Mouse (Mus musculus) left cerebral cortex, postnatal 36 days (tissue): Measurements from ENCODE around the gene Ago1. TPM values are rescaled to one million over a fixed set of nuclear protein-coding genes. Genes with fewer than 3 reads are reported as not detected.

Experiments used
- DNase-seq, 2 experiments: peaks; one replicate each; pipeline ENCODE4 v3.0.0; 2021 to 2022; ENCODE audit warnings: low spot score in 2 of 2, mixed read lengths in 1 of 2
- intact Hi-C: fragments of 180-260 bp; cut with DNase I; formaldehyde crosslinking; loops from one replicate; pipeline ENCODE4 v1.15.1; 2025
- total RNA-seq, 2 experiments: library from RNA; stranded (reverse); gene quantifications; 2 replicates each; pipeline ENCODE4 v1.2.3; 2021

Ago1 gene
- total RNA-seq, 2 experiments from 2014 or later: 44.3 to 49.1 TPM

DNA sequence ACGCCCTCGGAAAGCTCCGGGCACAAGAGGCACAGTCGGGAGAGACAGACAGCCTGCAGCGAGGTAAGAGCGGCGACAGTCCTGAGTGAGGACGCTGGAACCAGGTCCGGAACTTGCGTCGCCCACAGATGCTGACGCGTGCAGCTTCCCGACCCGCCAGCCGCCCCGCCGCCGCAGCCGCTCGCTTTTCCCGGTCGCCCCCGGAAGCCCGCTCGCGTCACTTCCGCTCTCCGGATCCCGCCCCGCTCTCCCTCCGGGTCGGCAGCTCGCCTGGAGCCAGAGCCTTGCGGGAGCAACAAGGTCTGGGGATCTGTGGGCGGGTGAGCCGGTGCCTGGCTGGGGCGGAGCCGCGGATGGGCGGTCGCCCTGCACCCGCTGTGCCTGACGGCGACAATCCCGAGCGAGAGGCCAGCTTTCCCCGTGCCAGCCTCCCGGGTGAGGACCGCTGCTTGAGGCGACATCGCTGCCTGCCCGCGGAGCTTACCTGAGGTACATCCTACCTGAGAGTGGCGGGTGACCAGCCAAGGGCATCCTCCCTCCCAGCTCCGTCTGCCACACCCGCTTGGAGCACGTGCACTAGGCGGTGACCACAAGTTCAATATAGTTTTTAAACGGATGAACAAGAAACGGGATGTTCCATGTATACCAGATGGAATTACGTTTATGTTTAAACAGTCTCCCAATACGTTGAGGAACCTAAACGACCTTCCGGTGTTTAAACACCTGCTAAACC lies 38.9 kb downstream of the Ago1 start, which contains the start of gene Ago3:
Gene Ago3 (minus strand): TSS at position 210 of the 733 bp plus-strand sequence.
- intact Hi-C loops: no loop called here
- peak; percentile 94 to 96 for DNase-seq

DNA sequence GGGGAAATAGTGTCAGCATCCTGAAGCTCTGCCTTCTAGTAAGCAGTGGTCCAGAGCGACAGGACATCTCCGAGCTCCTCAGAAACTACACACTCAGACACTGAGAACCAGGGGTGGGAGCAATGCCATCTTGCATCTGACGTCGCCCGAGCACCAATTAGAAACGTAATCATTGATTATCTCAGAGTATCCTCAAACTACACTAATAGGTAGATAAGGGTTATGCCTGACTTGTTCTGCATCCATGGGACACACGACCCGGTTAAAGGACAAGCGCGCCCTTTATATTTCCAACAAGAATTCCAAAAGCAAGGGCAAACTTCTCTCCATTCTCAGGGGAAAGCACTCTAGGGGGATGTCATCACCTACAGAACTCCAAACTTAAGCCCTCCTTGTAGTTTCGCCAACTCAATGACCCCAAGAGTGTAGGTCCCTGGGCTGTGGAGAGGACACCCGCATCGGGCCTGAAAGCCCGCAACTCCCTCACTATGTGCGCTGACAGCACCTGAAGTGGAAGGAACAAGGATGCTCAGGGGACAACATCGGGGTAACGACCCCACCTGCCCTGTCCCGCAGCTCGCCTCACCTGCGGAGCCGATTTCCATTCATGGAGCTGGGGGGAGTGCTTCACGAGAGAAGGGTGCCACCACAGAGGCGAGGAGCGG lies 39.6 kb downstream of the Ago1 start:
- intact Hi-C loops: no loop called here
- DNase-seq: no peak

DNA sequence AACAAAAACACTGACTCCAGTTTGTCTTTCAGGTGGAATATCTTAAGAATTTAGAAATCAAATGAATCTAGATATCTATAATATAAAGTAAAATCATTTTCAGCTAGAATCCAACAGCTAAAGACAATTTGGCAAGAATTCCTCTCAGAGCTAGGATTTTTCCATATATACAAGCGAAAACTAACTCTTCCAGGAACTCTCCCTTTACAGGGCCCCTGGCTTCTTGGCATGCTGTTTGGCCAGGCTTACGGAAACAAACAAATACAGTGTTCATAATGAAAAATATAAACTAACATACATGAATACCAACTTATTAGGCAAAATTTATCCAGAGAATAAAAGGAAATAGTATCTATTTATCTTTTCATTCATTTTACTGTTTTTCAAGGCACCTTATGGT lies 44.5 kb downstream of the Ago1 start:
- no peak for DNase-seq
- intact Hi-C loops: no loop called here

DNA sequence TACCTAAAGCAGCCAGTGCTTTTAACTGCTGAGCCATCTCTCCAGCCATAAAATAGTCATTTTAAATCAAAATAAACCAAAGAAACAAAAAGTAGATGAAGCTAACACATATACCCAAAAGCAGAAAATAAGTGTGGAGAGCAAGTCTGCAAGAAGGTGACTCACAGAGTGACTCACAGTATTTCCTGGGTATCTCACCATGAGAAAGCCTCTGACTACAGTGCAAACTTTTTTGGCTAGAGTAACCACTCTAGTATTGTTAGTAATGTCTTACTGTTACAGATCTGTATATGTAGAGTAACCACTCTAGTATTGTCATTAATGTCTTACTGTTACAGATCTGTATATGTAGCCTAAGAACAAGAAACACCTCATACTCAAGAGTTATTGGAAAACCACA lies 52.7 kb downstream of the Ago1 start:
- intact Hi-C loops: no loop called here
- DNase-seq: no peak

DNA sequence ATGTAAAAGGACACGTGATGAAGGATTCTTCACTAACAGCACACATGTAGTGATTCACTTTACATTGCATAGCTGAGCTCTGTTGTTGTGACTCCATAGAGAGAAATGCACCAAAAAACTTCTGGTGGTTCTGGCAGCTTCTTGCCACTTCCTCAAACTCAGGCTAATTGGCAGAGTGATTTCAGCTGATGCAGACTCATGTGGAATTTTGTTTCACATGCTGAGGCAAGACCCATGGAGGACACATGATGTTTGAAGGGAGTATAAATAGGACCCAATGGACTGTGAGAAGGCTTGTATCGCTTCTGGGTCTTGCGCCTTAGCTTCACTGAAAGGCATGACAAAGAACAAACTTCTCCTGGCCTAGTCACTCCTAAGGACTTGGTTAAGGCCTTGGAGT lies 55.9 kb downstream of the Ago1 start:
- intact Hi-C loops: no loop called here
- DNase-seq: no peak

Other genes with a start within 250 kb of the Ago1 start
- gene Map7d1, start 212.2 kb downstream of the Ago1 start, total RNA-seq: 100 to 1,000 TPM; 288 TPM
- 10 to 100 TPM; 75.7 to 90.0 TPM for gene Trappc3, start 206.3 kb downstream of the Ago1 start, total RNA-seq
- gene Col8a2, start 181.8 kb downstream of the Ago1 start, total RNA-seq: 1 to 10 TPM; 1.6 to 1.7 TPM
- 10 to 100 TPM; 25.2 to 28.0 TPM for gene Adprhl2, start 146.9 kb downstream of the Ago1 start, total RNA-seq
- 1 to 10 TPM; 1.1 to 2.2 TPM for gene Tekt2, start 142.9 kb downstream of the Ago1 start, total RNA-seq
- gene Ago3, start 39.0 kb downstream of the Ago1 start, total RNA-seq: 10 to 100 TPM; 23.7 to 43.1 TPM
- 1 to 10 TPM; 5.1 to 7.5 TPM for gene Ago4, start 64.9 kb upstream of the Ago1 start, total RNA-seq
- gene Clspn, start 88.4 kb upstream of the Ago1 start, total RNA-seq: 1 to 10 TPM in 1 of 2 experiments, under 1 TPM in 1; 0.79 to 1.1 TPM
- 10 to 100 TPM; 71.5 to 80.3 TPM for gene 5730409E04Rik, start 141.2 kb upstream of the Ago1 start, total RNA-seq
- 100 to 1,000 TPM in 1 of 2 experiments, 10 to 100 TPM in 1; 95.5 to 100 TPM for gene Psmb2, start 209.0 kb upstream of the Ago1 start, total RNA-seq